Mouse (Mus musculus) E14TG2a.4 (cell line): ENCODE measurements at regions not wholly inside any gene's neighbourhood (a gene's known extent, or its start where the extent isn't known, plus 50 kb on each side); places are given as distances from the start of the nearest gene placed in this dataset.

ENCODE experiments used
- CTCF ChIP-seq: conservative IDR thresholded peaks from 2 replicates; pipeline ENCODE4 v1.5.1; 2014; ENCODE audit warnings: low read length
- NANOG ChIP-seq: IDR thresholded peaks from 2 replicates; pipeline ENCODE4 v1.6.1; 2014; ENCODE audit warnings: borderline replicate concordance, low read length, mixed read lengths

GRCm38 (mm10) chr12:39301351-39302212, 522.4 kb downstream of the Etv1 start:
- TF ChIP-seq CTCF: no peak
- no peak for TF ChIP-seq NANOG
